Mouse (Mus musculus) spleen, postnatal 4 days (tissue): ENCODE results near the gene Atp6v0b.

Experiments
- DNase-seq, 2 experiments: peaks; one replicate each; pipeline ENCODE4 v3.0.0; 2022; ENCODE audit warnings: low spot score in 2 of 2

The Atp6v0b gene

GRCm38 (mm10) chr4:117908834-117909453, 21.8 kb upstream of the Atp6v0b start:
- no peak for DNase-seq

DNA sequence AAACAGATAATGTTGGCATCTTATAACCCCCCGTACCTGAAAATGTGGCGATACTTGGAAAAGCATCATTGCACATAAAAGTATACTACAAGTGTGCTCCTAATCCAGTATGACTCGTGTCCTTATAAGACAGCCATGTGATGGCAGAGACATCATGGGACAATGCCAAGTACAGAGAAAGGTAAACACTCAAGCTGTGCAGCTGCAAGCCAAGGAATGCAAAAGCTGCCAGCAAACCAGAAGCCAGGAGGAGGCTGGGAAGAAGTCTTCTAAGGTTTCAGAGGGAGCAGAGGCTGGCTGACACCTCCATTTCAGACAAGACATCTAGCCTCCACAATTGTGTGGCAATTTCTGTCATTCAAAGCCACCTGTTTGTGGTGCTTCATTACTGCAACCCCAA, 19.1 kb upstream of the Atp6v0b start:
- DNase-seq: no peak

- DNase-seq: no peak
Measured at GRCm38 (mm10) chr4:117904761-117905160, 17.6 kb upstream of the Atp6v0b start.

DNA sequence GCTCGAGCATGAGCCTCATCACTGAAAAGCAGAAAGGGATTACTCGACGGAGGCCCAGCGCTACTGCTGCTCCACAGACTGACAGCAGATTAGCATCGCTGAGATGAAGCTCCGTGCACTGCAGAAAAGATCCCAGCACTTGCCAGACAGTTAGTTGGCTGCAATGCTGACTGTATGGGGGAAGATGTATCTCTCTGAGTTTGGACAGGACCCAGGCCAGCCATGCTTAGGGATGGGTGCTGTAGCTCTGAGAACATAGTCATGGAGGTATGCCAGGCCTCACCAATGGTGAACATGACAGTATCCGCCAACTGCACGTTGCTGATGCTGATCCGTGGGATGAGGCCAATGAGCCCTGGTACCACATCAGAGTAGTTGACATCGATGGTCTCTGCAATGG, 17.0 kb upstream of the Atp6v0b start:
- no peak for DNase-seq

DNA sequence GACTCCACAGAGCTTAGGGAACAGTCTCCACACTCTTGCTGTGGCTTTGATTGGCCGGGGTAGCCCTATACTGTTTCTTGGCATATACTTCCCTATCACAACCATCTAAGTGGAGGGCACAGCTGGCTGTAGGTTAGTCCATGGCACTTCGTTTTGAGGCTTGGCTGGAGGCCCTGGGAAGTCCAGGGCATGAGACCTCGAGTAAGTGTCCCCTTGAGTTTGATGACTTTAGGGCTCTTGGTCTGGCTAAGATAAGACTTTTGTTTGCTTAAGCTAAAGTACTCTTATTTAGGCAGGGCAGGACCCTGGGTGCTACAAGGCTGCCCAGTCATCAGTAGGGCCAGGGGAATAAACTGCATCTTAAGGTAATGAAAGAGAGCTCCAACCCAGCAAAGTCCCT, 11.0 kb upstream of the Atp6v0b start:
- DNase-seq: no peak

GRCm38 (mm10) chr4:117896031-117896430, 8.9 kb upstream of the Atp6v0b start:
- DNase-seq: no peak

GRCm38 (mm10) chr4:117895339-117895738, 8.2 kb upstream of the Atp6v0b start:
- no peak for DNase-seq

GRCm38 (mm10) chr4:117894601-117895000, 7.5 kb upstream of the Atp6v0b start:
- no peak for DNase-seq

GRCm38 (mm10) chr4:117893376-117893775, 6.2 kb upstream of the Atp6v0b start:
- DNase-seq: peak; percentile 70 to 86

DNA sequence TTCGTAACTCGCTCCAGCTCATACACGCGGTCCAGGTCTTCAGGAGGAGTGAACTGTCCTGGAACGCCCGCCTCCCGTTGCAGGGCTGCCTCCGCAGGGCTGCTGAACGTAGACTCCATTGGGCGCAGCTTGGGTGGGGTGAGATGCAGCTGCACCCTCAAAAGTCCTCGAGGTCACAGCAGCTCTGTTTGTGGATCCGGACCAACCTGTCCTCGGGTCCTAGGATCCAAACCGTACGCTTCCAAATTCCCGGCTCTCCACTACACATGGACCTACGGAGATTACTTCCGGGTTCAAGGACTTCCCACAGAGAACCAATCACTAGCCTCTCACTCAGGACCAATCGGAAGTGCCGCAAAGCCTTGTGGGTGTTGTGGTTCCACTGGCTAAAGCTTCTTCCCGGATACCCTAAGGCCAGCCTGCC, 4.6 kb upstream of the Atp6v0b start, which contains the start of gene Dph2:
TSS of gene Dph2 (minus strand) at position 295 of the 424 bp plus-strand sequence.
- peak; percentile 70 to 78 for DNase-seq

GRCm38 (mm10) chr4:117890750-117891149, 3.6 kb upstream of the Atp6v0b start:
- no peak for DNase-seq

- no peak for DNase-seq
Measured at GRCm38 (mm10) chr4:117890031-117890430, 2.9 kb upstream of the Atp6v0b start.

GRCm38 (mm10) chr4:117889471-117889870, 2.3 kb upstream of the Atp6v0b start:
- no peak for DNase-seq

GRCm38 (mm10) chr4:117887920-117888319, 787 bp upstream of the Atp6v0b start:
- DNase-seq: no peak

DNA sequence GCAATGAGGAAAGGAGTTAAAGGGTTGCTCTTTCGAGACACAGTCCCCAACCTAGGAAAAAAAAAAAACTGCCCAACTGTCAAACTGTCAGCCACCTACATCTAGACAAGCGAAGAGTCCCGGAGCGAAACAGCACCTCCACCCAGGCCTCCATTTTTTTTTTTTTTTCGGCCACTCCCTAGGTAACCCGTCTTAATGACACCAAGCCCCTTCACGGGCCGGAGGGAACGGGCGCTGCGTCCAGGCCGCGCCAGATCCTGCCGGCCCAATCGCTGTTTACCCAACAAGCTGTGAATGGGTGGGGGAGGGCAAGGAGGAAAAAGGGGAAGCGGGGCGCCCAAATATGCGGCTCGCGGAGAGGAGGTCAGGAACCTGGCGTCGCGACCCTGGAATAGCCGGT, 489 bp downstream of the Atp6v0b start:
- peak in 1 of 2 experiments; percentile 39 for DNase-seq

DNA sequence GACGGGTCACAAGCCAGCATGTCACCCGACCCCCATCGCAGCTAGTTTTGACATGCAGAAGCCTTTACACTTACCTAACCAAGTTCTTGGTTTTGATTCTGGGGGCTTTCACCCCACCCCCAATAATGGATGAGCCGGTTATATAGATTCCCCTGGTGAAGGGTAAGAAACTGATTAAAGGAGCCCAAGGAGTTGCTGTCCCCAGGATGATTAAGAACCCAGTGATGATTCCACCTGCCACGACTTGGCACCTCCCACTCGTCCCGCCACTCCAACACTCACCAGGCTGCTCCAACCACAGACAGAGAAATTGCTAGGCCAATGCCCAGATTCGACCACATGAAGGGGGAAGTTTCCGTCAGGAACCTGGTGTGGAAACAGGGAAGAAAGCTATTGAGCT, 1.1 kb downstream of the Atp6v0b start:
- DNase-seq: no peak

GRCm38 (mm10) chr4:117885093-117885492, 2.0 kb downstream of the Atp6v0b start:
- DNase-seq: no peak

GRCm38 (mm10) chr4:117884146-117884545, 3.0 kb downstream of the Atp6v0b start:
- DNase-seq: no peak

- no peak for DNase-seq
Measured at GRCm38 (mm10) chr4:117882701-117883691, 4.1 kb downstream of the Atp6v0b start, which contains the start of gene B4galt2. B4galt2 (minus strand) TSS chr4:117883487.

GRCm38 (mm10) chr4:117878703-117879102, 8.4 kb downstream of the Atp6v0b start:
- no peak for DNase-seq

- DNase-seq: no peak
Measured at GRCm38 (mm10) chr4:117878301-117878700, 8.8 kb downstream of the Atp6v0b start.

GRCm38 (mm10) chr4:117873615-117874014, 13.5 kb downstream of the Atp6v0b start:
- DNase-seq: no peak

DNA sequence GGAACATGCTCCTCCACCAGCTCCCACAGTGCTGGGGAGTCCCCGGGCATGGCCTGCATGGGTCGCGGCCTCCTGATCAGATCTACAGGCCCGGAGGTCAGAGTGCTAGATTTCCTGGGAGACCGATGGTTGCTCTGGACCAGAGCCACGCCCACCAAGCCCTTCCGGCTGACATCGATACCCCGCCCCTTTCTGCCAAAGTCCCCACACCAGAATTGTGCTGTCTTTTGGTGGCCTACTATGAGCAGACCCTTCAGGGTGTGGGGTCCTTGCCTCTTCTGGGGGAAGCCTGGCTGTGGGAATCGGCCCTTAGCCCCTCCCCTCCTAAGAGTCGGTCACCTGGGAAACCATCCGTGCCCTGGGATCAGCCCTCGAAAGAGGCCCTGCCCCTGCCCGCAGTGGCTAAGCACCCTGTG, 14.7 kb downstream of the Atp6v0b start, which contains the start of gene Ccdc24:
TSS of gene Ccdc24 (minus strand) at position 87 of the 416 bp plus-strand sequence.
- DNase-seq: no peak
